Mouse (Mus musculus) neural tube, embryonic 11.5 days (tissue): ENCODE results near the gene Tmem240. TPM values are rescaled to one million over a fixed set of nuclear protein-coding genes. Genes with fewer than 3 reads are reported as not detected.

Source experiments
- microRNA-seq: library from miRNA; unstranded; fragments of <30 nt; microRNA quantifications from one replicate; pipeline ENCODE4, GENCODE M21; 2016
- polyA plus RNA-seq: library from polyadenylated mRNA; unstranded; fragments of >200 nt; fragmentation: Nextera tagmentation; extraction: Ambion mirVana; gene quantifications from 2 replicates; pipeline ENCODE4 v1.2.1, GENCODE M21; 2014

Tmem240 gene
- polyA plus RNA-seq, 1 experiment from 2014 or later: 1.3 TPM

Small RNAs within 50 kb of the gene (microRNA-seq; reads per million reads assigned to microRNA genes)
- gene Gm27743: not detected

Other genes with a start within 250 kb of the Tmem240 start
- 778 and 796 TPM in 2 replicates for gene Gnb1, start 243.4 kb upstream of the Tmem240 start, polyA plus RNA-seq
- gene Nadk, start 172.4 kb upstream of the Tmem240 start, polyA plus RNA-seq: 107 and 110 TPM in 2 replicates
- 18.3 and 18.7 TPM in 2 replicates for gene Slc35e2, start 133.4 kb upstream of the Tmem240 start, polyA plus RNA-seq
- 70.5 and 74.7 TPM in 2 replicates for gene Cdk11b, start 109.9 kb upstream of the Tmem240 start, polyA plus RNA-seq
- not detected in 2 replicates for gene Gm10563, start 89.4 kb upstream of the Tmem240 start, polyA plus RNA-seq
- gene Mmp23, start 81.4 kb upstream of the Tmem240 start, polyA plus RNA-seq: 3.2 and 4.0 TPM in 2 replicates
- gene Mib2, start 65.6 kb upstream of the Tmem240 start, polyA plus RNA-seq: 13.3 and 14.5 TPM in 2 replicates
- 2.2 and 2.7 TPM in 2 replicates for gene Fndc10, start 40.5 kb upstream of the Tmem240 start, polyA plus RNA-seq
- 154 and 158 TPM in 2 replicates for gene Ssu72, start 30.0 kb upstream of the Tmem240 start, polyA plus RNA-seq
- gene Atad3a, start 26.3 kb downstream of the Tmem240 start, polyA plus RNA-seq: 92.4 and 101 TPM in 2 replicates
- gene Vwa1, start 39.9 kb downstream of the Tmem240 start, polyA plus RNA-seq: 11.7 and 13.1 TPM in 2 replicates
- 0.33 and 0.49 TPM in 2 replicates for gene Tmem88b, start 51.1 kb downstream of the Tmem240 start, polyA plus RNA-seq
- gene Ankrd65, start 55.6 kb downstream of the Tmem240 start, polyA plus RNA-seq: not detected in 2 replicates
- 225 and 246 TPM in 2 replicates for gene Mrpl20, start 68.1 kb downstream of the Tmem240 start, polyA plus RNA-seq
- 172 and 188 TPM in 2 replicates for gene Ccnl2, start 77.7 kb downstream of the Tmem240 start, polyA plus RNA-seq
- 129 TPM in 2 replicates for gene Aurkaip1, start 96.5 kb downstream of the Tmem240 start, polyA plus RNA-seq
- 33.6 and 38.5 TPM in 2 replicates for gene Mxra8, start 104.9 kb downstream of the Tmem240 start, polyA plus RNA-seq
- gene Dvl1, start 112.6 kb downstream of the Tmem240 start, polyA plus RNA-seq: 14.2 and 15.1 TPM in 2 replicates
- gene Tas1r3, start 128.6 kb downstream of the Tmem240 start, polyA plus RNA-seq: 0.45 and 0.48 TPM in 2 replicates
- gene Cptp, start 134.6 kb downstream of the Tmem240 start, polyA plus RNA-seq: 23.4 and 28.3 TPM in 2 replicates
- 89.7 and 95.0 TPM in 2 replicates for gene Ints11, start 134.7 kb downstream of the Tmem240 start, polyA plus RNA-seq
- 37.5 and 42.2 TPM in 2 replicates for gene Pusl1, start 157.0 kb downstream of the Tmem240 start, polyA plus RNA-seq
- 44.3 and 45.4 TPM in 2 replicates for gene Acap3, start 157.0 kb downstream of the Tmem240 start, polyA plus RNA-seq
- 154 and 162 TPM in 2 replicates for gene Ube2j2, start 209.0 kb downstream of the Tmem240 start, polyA plus RNA-seq
- gene C1qtnf12, start 227.5 kb downstream of the Tmem240 start, polyA plus RNA-seq: 19.6 and 22.0 TPM in 2 replicates